Mouse (Mus musculus): Measurements from ENCODE around the gene Uso1.
"Not testable (repeated sequence)": the region's sequence is repeated elsewhere in the genome, so short reads cannot be mapped to it uniquely, and the experiment has no call there.

The Uso1 gene

GRCm38 (mm10) chr5:92127141-92127625 lies 10.6 kb upstream of the Uso1 start:
- DNase-seq (ENCODE audit: low read depth, low spot score) = no peak

- DNase-seq (ENCODE audit: low read depth, low spot score) = no peak
Measured at GRCm38 (mm10) chr5:92127751-92128150, 10.0 kb upstream of the Uso1 start.

DNA sequence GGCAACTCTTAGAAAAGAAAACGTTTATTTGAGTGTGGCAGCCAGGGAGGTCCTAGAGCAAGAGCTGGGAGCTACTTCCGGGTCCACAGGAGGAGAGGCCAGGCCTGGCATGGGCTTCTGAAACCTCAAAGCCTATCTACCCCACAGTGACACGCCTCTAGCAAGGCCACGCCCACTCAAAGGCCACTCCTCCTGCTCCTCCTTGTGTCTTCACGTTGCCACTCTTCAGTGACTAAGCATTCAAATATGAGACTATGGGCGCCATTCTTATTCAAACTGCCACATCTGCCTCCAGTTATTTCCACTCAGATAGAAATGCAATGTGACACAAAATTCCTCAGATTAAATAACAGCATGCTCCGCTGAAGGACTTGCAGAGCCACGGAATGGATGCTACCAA lies 9.2 kb upstream of the Uso1 start:
- DNase-seq (ENCODE audit: low read depth, low spot score) = no peak

- no peak for DNase-seq (ENCODE audit: low read depth, low spot score)
Measured at GRCm38 (mm10) chr5:92129321-92129768, 8.4 kb upstream of the Uso1 start.

- DNase-seq (ENCODE audit: low read depth, low spot score) = no peak
Measured at GRCm38 (mm10) chr5:92130040-92130682, 7.6 kb upstream of the Uso1 start.

DNA sequence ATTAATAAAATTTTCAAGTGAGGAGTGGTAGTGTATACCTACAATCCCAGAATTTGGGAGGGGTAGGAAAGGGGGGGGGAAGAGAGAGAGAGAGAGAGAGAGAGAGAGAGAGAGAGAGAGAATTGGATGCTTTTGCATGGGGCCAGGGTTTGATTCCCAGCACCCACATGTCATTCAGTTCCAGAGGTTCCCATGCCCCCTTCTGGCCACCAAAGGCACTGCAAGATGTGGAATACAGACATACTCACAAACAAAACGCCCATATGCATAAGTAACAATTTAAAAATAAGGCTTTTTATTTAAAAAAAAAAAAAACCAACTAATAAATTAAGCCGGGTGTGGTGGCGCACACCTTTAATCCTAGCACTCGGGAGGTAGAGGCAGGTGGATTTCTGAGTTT lies 5.6 kb upstream of the Uso1 start:
- no peak for DNase-seq (ENCODE audit: low read depth, low spot score)

DNA sequence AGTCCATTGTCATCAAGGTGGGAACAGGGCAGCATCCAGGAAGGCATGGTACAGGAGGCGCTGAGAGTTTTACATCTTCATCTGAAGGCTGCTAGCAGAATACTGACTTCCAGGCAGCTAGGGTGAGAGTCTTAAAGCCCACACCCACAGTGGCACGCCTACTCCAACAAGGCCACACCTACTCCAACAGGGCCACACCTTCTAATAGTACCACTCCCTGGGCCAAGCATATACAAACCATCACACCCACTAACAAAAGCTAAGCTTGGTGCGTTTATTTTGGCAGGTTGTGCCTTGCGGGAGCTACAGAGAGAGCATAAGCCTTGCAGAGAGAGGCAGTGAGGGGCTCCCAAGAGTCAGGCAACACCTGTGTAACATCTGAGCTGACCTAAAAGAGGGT lies 4.7 kb upstream of the Uso1 start:
- DNase-seq (ENCODE audit: low read depth, low spot score) = not testable (repeated sequence)

- DNase-seq (ENCODE audit: low read depth, low spot score) = no peak
Measured at GRCm38 (mm10) chr5:92134934-92135333, 2.8 kb upstream of the Uso1 start.

DNA sequence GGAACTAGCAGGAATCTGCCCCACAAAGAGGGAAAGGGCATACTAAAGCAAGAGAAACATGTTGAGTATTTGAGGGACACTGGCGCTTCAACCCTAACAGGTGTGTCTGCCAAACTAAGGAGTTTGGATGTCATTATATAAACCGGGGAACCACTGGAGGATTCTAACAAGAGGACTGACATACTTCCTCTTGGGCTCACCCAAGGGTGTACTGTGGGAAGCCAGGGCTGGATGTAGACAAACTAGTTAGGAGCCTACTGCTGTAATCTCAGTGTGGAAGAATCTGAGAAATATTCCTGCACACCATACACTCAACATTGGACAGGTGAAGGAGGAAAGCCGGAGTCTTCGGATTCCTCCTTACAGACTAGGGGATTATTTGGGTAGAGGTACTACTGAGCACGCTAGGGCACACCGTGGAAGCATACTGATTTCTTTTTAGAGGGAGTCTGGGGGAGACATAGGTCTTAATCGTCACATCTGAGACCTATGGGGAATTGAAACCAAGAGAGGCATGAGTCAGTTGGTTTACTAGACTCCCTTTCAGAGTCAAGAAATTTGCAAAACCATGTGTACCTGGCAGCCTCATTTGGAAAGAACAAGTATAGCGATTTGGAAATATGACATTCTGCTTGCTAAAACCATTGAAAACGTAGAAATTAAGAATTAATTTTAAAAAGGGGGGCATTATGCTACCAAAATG lies 1.1 kb upstream of the Uso1 start:
- DNase-seq (ENCODE audit: low read depth, low spot score) = no peak

GRCm38 (mm10) chr5:92138093-92138621 lies 419 bp downstream of the Uso1 start:
- DNase-seq (ENCODE audit: low read depth, low spot score) = no peak

DNA sequence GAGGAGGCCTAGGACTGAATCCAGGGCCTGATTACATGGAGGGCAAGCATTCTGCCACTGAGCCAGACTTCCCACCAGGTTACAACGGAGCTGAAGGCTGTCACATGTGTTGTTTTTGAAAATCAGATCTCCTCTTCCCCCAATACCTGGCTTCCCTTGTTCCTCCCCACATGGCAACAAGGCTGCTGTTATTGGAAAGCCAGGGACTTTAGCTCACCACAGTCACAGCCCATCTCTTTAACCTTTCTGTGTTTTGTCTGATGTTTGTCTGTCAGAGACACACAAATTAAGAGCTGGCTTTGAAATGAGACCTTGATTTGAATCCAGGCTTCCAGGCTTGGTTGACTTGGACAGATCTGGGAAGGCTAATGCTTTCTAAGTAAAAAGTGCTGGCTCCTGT lies 1.5 kb downstream of the Uso1 start:
- DNase-seq (ENCODE audit: low read depth, low spot score) = no peak

GRCm38 (mm10) chr5:92141696-92142095 lies 4.0 kb downstream of the Uso1 start:
- DNase-seq (ENCODE audit: low read depth, low spot score) = no peak

- no peak for DNase-seq (ENCODE audit: low read depth, low spot score)
Measured at GRCm38 (mm10) chr5:92142481-92142880, 4.7 kb downstream of the Uso1 start.

GRCm38 (mm10) chr5:92143665-92144064 lies 5.9 kb downstream of the Uso1 start:
- DNase-seq (ENCODE audit: low read depth, low spot score) = no peak

DNA sequence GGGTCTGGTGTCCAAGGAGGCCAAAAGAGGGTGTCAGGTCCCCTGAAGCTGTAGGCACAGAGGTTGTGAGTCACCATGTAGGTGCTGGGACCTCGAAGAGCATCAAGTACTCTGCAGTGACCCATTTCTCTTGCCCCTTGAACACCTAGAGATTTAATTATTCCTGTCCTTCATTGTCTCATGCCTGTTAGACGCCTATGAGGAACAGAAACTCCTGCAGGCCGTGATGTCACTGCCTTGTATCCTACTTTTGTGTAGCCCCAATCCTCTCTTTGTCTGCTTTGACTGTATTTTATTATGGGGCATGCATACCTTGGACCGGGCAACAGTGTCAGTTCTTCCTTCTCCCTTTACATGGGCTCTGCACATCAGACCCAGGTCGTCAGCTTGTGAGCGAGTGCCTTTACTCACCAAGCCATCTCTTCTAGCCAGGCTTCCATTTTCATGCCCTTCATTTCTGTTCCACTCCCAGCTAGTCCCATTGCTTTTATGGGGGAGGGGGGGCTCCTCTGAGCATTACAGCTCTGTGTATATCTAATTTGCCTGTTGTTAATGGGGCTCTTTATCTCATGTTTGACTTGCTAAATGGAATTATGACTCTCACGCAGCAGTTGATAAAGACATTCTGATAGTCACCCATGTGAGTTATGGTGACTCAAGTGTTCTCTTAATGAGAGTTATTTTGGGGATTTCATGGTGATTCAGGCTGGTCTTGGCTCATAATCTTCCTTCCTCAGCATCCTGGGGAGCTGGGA lies 7.4 kb downstream of the Uso1 start:
- no peak for DNase-seq (ENCODE audit: low read depth, low spot score)

DNA sequence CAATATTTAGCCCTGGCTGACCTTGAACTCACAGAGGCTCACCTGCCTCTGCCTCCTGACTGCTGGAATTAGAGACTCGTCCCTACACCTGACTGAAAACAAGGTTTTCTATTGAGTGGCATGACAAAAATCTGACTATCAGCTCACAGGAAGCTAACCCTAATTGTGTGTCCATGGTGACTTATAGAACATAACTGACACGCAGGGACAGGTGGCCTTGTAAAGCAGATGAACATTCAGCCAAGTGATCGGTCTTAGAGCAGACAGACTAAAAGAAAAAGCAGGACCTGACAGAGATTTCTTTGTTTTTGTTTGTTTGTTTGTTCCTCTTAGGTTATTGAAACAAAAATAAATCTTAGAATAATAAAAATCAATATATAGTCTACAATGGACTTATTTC lies 10.5 kb downstream of the Uso1 start:
- no peak for DNase-seq (ENCODE audit: low read depth, low spot score)

- no peak for DNase-seq (ENCODE audit: low read depth, low spot score)
Measured at GRCm38 (mm10) chr5:92149330-92149982, 11.7 kb downstream of the Uso1 start.

DNA sequence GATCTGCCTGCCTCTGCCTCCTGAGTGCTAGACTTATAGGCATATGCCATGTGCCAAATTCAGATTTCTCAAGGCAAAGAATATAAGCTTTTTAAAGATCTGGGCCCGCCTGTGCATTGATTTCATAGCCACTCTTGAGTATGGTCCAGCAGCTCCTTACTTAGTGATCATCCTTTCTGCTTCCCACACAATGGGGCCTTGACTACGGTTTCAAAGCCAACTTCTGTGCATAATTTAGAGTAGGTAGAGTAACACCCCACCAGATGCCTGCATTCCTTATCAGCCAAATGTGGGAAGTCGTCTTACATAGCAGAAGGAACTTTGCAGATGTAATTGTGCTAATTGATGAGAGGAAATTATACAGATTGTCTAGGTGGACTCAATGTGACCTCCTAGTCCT lies 17.1 kb downstream of the Uso1 start:
- DNase-seq (ENCODE audit: low read depth, low spot score) = no peak

- DNase-seq (ENCODE audit: low read depth, low spot score) = no peak
Measured at GRCm38 (mm10) chr5:92165976-92166375, 28.2 kb downstream of the Uso1 start.

DNA sequence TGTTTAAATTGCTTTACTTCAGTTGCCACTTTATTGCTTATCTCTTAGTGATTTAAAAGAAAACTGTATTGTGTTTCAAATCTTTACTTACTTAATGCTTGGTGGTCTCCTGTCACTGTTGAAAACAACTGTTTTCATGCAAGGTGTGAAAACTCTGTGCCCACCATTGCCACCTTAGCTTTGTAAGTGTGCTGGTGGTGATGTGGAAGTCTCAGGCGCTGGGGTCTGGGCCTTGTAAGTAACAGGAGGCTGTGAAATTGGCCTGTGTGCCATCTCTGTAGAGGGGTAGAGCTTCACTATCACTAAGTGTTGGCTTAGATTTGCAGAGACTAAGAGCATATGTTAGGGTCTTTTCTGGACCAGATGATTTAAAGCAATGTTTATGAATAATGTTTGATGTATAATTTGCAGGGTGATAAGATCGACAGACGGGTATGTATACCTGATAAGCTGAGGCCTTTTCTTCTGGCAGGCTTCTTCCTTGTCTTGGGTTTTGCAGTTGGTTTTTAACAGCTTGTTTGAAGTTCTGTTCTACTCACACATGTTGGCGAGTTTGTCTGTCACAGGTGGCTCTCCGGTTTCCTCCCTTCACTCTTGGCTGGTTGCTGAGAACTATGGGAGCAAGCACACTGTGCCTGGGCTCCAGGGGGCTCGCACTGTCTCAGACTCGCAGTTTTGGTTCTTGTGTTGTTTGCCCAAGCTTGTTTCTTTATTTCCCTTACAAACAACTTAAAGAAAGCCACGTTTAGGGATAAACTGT lies 45.5 kb downstream of the Uso1 start:
- DNase-seq (ENCODE audit: low read depth, low spot score) = no peak

- DNase-seq (ENCODE audit: low read depth, low spot score) = no peak
Measured at GRCm38 (mm10) chr5:92188881-92189483, 51.2 kb downstream of the Uso1 start.
